Mouse (Mus musculus): ENCODE data around the gene Gadl1. TPM values are rescaled to one million over a fixed set of nuclear protein-coding genes. Genes with fewer than 3 reads are reported as not detected.
"Not testable (repeated sequence)": the region's sequence is repeated elsewhere in the genome, so short reads cannot be mapped to it uniquely, and the experiment has no call there.

Gadl1 gene
- total RNA-seq, 2 experiments from 2014 or later: 0.36 to 0.49 TPM

- TF ChIP-seq CTCF (conservative IDR thresholded peaks at IDR 0.05): no peak
- Histone ChIP-seq H3K27ac (no peak overlapping the region), H3K4me3 (no peak overlapping the region)
- no peak for DNase-seq (ENCODE audit: low spot score in 2 of 2)
These were observed 90.2 kb downstream of the Gadl1 start for GRCm38 (mm10) chr9:115999361-115999990.

- H3K27ac ChIP-seq: no peak overlapping the region
- no peak for DNase-seq (ENCODE audit: low spot score in 2 of 2)
- no peak overlapping the region for H3K4me3 ChIP-seq
- no peak for TF ChIP-seq CTCF (conservative IDR thresholded peaks at IDR 0.05)
These were observed 104.7 kb downstream of the Gadl1 start for GRCm38 (mm10) chr9:116013911-116014310.

- no peak for DNase-seq (ENCODE audit: low spot score in 2 of 2)
- no peak for TF ChIP-seq CTCF (conservative IDR thresholded peaks at IDR 0.05)
- Histone ChIP-seq H3K4me3 (no peak overlapping the region), H3K27ac (no peak overlapping the region)
These were observed 107.0 kb downstream of the Gadl1 start for GRCm38 (mm10) chr9:116016221-116016620.

GRCm38 (mm10) chr9:116017091-116017490, 107.8 kb downstream of the Gadl1 start:
- Histone ChIP-seq H3K4me3 (no peak overlapping the region), H3K27ac (no peak overlapping the region)
- no peak for TF ChIP-seq CTCF (conservative IDR thresholded peaks at IDR 0.05)
- DNase-seq (ENCODE audit: low spot score in 2 of 2): no peak

- TF ChIP-seq CTCF (conservative IDR thresholded peaks at IDR 0.05): no peak
- DNase-seq (ENCODE audit: low spot score in 2 of 2): no peak
- Histone ChIP-seq H3K4me3 (no peak overlapping the region), H3K27ac (no peak overlapping the region)
These were observed 109.3 kb downstream of the Gadl1 start for GRCm38 (mm10) chr9:116018586-116018985.

GRCm38 (mm10) chr9:116025371-116025770, 116.1 kb downstream of the Gadl1 start:
- no peak for TF ChIP-seq CTCF (conservative IDR thresholded peaks at IDR 0.05)
- Histone ChIP-seq H3K4me3 (no peak overlapping the region), H3K27ac (no peak overlapping the region)
- no peak for DNase-seq (ENCODE audit: low spot score in 2 of 2)

- Histone ChIP-seq H3K27ac (no peak overlapping the region), H3K4me3 (no peak overlapping the region)
- TF ChIP-seq CTCF (conservative IDR thresholded peaks at IDR 0.05): no peak
- no peak for DNase-seq (ENCODE audit: low spot score in 2 of 2)
These were observed 119.8 kb downstream of the Gadl1 start for GRCm38 (mm10) chr9:116029076-116029475.

- H3K4me3 ChIP-seq: no peak overlapping the region
- no peak for DNase-seq (ENCODE audit: low spot score in 2 of 2)
- no peak for TF ChIP-seq CTCF (conservative IDR thresholded peaks at IDR 0.05)
- no peak overlapping the region for H3K27ac ChIP-seq
These were observed 123.5 kb downstream of the Gadl1 start for GRCm38 (mm10) chr9:116032711-116033110.

- no peak overlapping the region for H3K4me3 ChIP-seq
- TF ChIP-seq CTCF (conservative IDR thresholded peaks at IDR 0.05): no peak
- H3K27ac ChIP-seq: no peak overlapping the region
- DNase-seq (ENCODE audit: low spot score in 2 of 2): no peak
These were observed 129.0 kb downstream of the Gadl1 start for GRCm38 (mm10) chr9:116038275-116038674.

GRCm38 (mm10) chr9:116039981-116040380, 130.7 kb downstream of the Gadl1 start:
- DNase-seq (ENCODE audit: low spot score in 2 of 2): no peak
- Histone ChIP-seq H3K27ac (no peak overlapping the region), H3K4me3 (no peak overlapping the region)
- TF ChIP-seq CTCF (conservative IDR thresholded peaks at IDR 0.05): no peak

GRCm38 (mm10) chr9:116040852-116041251, 131.6 kb downstream of the Gadl1 start:
- H3K27ac ChIP-seq; H3K4me3 ChIP-seq; DNase-seq (ENCODE audit: low spot score in 2 of 2): not testable (repeated sequence)

GRCm38 (mm10) chr9:116041369-116041768, 132.1 kb downstream of the Gadl1 start:
- no peak for TF ChIP-seq CTCF (conservative IDR thresholded peaks at IDR 0.05)
- Histone ChIP-seq H3K27ac (no peak overlapping the region), H3K4me3 (no peak overlapping the region)
- DNase-seq (ENCODE audit: low spot score in 2 of 2): no peak

- peak; percentile 82 to 93 for DNase-seq (ENCODE audit: low spot score in 2 of 2)
- H3K27ac ChIP-seq: no peak overlapping the region
These were observed 132.5 kb downstream of the Gadl1 start for GRCm38 (mm10) chr9:116041787-116042186.

GRCm38 (mm10) chr9:116049985-116050384, 140.7 kb downstream of the Gadl1 start:
- H3K4me3 ChIP-seq: no peak overlapping the region
- H3K27ac ChIP-seq: no peak overlapping the region
- DNase-seq (ENCODE audit: low spot score in 2 of 2): no peak
- peak; percentile 40 for TF ChIP-seq CTCF (conservative IDR thresholded peaks at IDR 0.05)

More at GRCm38 (mm10) chr9:116041787-116042186, 132.5 kb downstream of the Gadl1 start:
- H3K4me3 ChIP-seq: no peak overlapping the region
- peak; percentile 99 for TF ChIP-seq CTCF (conservative IDR thresholded peaks at IDR 0.05)
